ENCODE assay signal across 16 mouse cellular contexts in the genomic region with DNA sequence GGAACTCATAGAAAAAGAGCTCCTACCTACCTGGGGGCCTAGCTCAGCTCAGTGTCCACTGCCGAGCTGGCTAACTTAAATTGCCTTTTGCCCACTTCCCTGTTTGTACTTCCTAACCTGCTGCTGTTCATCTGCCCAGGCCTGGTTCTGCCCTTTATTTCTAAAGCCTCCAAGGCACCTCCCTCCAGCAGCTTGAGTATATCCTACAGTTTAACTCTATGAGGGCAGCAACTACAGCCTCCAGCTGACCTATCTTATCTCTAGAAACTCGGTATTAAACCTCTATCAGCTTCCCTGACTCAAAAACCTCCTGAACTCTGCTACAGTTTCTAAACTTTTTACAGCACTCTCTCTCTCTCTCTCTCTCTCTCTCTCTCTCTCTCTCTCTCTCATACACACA.
"Had no signal": no experiment of that assay in that cellular context is flagged by ENCODE, and none has a peak within 500 bp of the region (broad histone marks: within the 10 kb centered on the region; RNA-seq: fewer than 3 reads in every experiment).

No protein-coding gene starts in this region.

- H3K27me3 ChIP-seq: liver, embryonic 15.5 days; neural tube, embryonic 15.5 days; stomach, embryonic 15.5 days had no signal

- H3K9me3 ChIP-seq: limb, embryonic 10.5 days; liver, embryonic 15.5 days; stomach, embryonic 15.5 days had no signal

- H3K4me2 ChIP-seq: liver, embryonic 11.5 days; liver, embryonic 15.5 days; neural tube, embryonic 15.5 days; stomach, embryonic 15.5 days had no signal

- H3K4me1 ChIP-seq: limb, embryonic 10.5 days; liver, embryonic 15.5 days; neural tube, embryonic 15.5 days; stomach, embryonic 15.5 days had no signal

- DNase-seq: kidney, adult 8-10 months; kidney, postnatal 10 days; kidney, postnatal 4 days; lung, adult 2 months; midbrain, embryonic 14.5 days; right cerebral cortex, adult 18-20 months; right cerebral cortex, postnatal 25 days; thymus, postnatal 36 days had no signal

- ATAC-seq: inflammation-experienced regulatory T-cells, adult 6 months had no signal

- H3K4me3 ChIP-seq: left cerebral cortex, adult 2 months; limb, embryonic 10.5 days; liver, embryonic 15.5 days; myocyte; neural tube, embryonic 15.5 days; stomach, embryonic 15.5 days had no signal

- H3K9ac ChIP-seq: liver, embryonic 15.5 days; neural tube, embryonic 15.5 days; stomach, embryonic 15.5 days had no signal

- H3K27ac ChIP-seq: left cerebral cortex, adult 2 months; limb, embryonic 10.5 days; liver, embryonic 15.5 days; neural tube, embryonic 15.5 days; stomach, embryonic 15.5 days had no signal

- H3K36me3 ChIP-seq: limb, embryonic 10.5 days; liver, embryonic 15.5 days; neural tube, embryonic 15.5 days; stomach, embryonic 15.5 days had no signal
